Mouse (Mus musculus) MEL-GATA-1-ER (cell line): ENCODE data around the gene Xpnpep1.

Source experiments
- DNase-seq: peaks from one replicate; pipeline ENCODE4 v3.0.0-alpha.2; 2012; ENCODE audit warnings: low read depth; ENCODE audit errors: extremely low read depth

Xpnpep1 gene

GRCm38 (mm10) chr19:53066531-53066930 lies 26.5 kb upstream of the Xpnpep1 start:
- DNase-seq = no peak

GRCm38 (mm10) chr19:53064972-53065361 lies 25.0 kb upstream of the Xpnpep1 start:
- no peak for DNase-seq

GRCm38 (mm10) chr19:53064292-53064971 lies 24.4 kb upstream of the Xpnpep1 start:
- DNase-seq = no peak

GRCm38 (mm10) chr19:53062046-53062445 lies 22.0 kb upstream of the Xpnpep1 start:
- no peak for DNase-seq

- peak; percentile 49 for DNase-seq
These were observed 19.5 kb upstream of the Xpnpep1 start for GRCm38 (mm10) chr19:53059344-53060111.

GRCm38 (mm10) chr19:53058726-53059334 lies 18.8 kb upstream of the Xpnpep1 start:
- DNase-seq = peak; percentile 84

GRCm38 (mm10) chr19:53057980-53058725 lies 18.1 kb upstream of the Xpnpep1 start:
- DNase-seq = no peak

GRCm38 (mm10) chr19:53053355-53053754 lies 13.3 kb upstream of the Xpnpep1 start:
- no peak for DNase-seq

GRCm38 (mm10) chr19:53052031-53052670 lies 12.1 kb upstream of the Xpnpep1 start:
- no peak for DNase-seq

GRCm38 (mm10) chr19:53051288-53051985 lies 11.4 kb upstream of the Xpnpep1 start:
- DNase-seq = no peak

GRCm38 (mm10) chr19:53050100-53050499 lies 10.1 kb upstream of the Xpnpep1 start:
- no peak for DNase-seq

- no peak for DNase-seq
These were observed 7.2 kb upstream of the Xpnpep1 start for GRCm38 (mm10) chr19:53047208-53047607.

- DNase-seq = no peak
These were observed 3.6 kb upstream of the Xpnpep1 start for GRCm38 (mm10) chr19:53043423-53044125.

GRCm38 (mm10) chr19:53041570-53041969 lies 1.6 kb upstream of the Xpnpep1 start:
- DNase-seq = no peak

GRCm38 (mm10) chr19:53041133-53041510 lies 1.1 kb upstream of the Xpnpep1 start:
- no peak for DNase-seq

GRCm38 (mm10) chr19:53039090-53039489 lies 924 bp downstream of the Xpnpep1 start:
- DNase-seq = no peak

- peak; percentile 97 for DNase-seq
These were observed 1.5 kb downstream of the Xpnpep1 start for GRCm38 (mm10) chr19:53038435-53038938.

- no peak for DNase-seq
These were observed 2.0 kb downstream of the Xpnpep1 start for GRCm38 (mm10) chr19:53037925-53038419.

GRCm38 (mm10) chr19:53033159-53033943 lies 6.7 kb downstream of the Xpnpep1 start:
- DNase-seq = peak; percentile 75
